Mouse (Mus musculus): ENCODE measurements around the gene Ssh1. TPM values are rescaled to one million over a fixed set of nuclear protein-coding genes. Genes with fewer than 3 reads are reported as not detected.

The Ssh1 gene
- polyA plus RNA-seq, 1 experiment from 2014 or later: 29.9 TPM

- no peaks in the 10 kb centered on the region; the same call in 1 of the 2 replicates for H3K4me1 ChIP-seq (ENCODE audit: insufficient read depth)
- H3K27ac ChIP-seq (ENCODE audit: low read depth): no peak overlapping the region
- DNase-seq (no peak), ATAC-seq (ENCODE audit: insufficient read depth) (no peak)
- no peaks in the 10 kb centered on the region for H3K27me3 ChIP-seq (ENCODE audit: insufficient read depth, low read length)
- peaks cover 7% of the 10 kb centered on the region; the same call in 1 of the 2 replicates for H3K36me3 ChIP-seq (ENCODE audit: insufficient read depth)
- no peak overlapping the region for H3K4me3 ChIP-seq (ENCODE audit: low read depth, low read length)
- no peaks in the 10 kb centered on the region for H3K9me3 ChIP-seq (ENCODE audit: low read depth, low read length)
- no peak; the same call in 1 of the 2 replicates for TF ChIP-seq CTCF (IDR thresholded peaks at IDR 0.05; ENCODE audit: low read depth)
- no peak overlapping the region for H3K4me2 ChIP-seq
- 45% methylated on average over 6 of the region's 6 CpGs for WGBS
- no peak overlapping the region for H3K9ac ChIP-seq
Measured at GRCm38 (mm10) chr5:113933889-113934288, 59.8 kb downstream of the Ssh1 start.

- no peak for DNase-seq
- no peaks in the 10 kb centered on the region for H3K9me3 ChIP-seq (ENCODE audit: low read depth, low read length)
- H3K4me1 ChIP-seq (ENCODE audit: insufficient read depth): no peaks in the 10 kb centered on the region; the same call in 1 of the 2 replicates
- no peak for ATAC-seq (ENCODE audit: insufficient read depth)
- no peak overlapping the region for H3K4me3 ChIP-seq (ENCODE audit: low read depth, low read length)
- WGBS: 71% methylated on average over 4 of the region's 4 CpGs
- no peak overlapping the region for H3K9ac ChIP-seq
- no peak overlapping the region for H3K27ac ChIP-seq (ENCODE audit: low read depth)
- peaks cover 7% of the 10 kb centered on the region; the same call in 1 of the 2 replicates for H3K36me3 ChIP-seq (ENCODE audit: insufficient read depth)
- TF ChIP-seq CTCF (IDR thresholded peaks at IDR 0.05; ENCODE audit: low read depth): peak; percentile 55
- no peaks in the 10 kb centered on the region for H3K27me3 ChIP-seq (ENCODE audit: insufficient read depth, low read length)
- no peak overlapping the region for H3K4me2 ChIP-seq
Measured at GRCm38 (mm10) chr5:113933480-113933879, 60.2 kb downstream of the Ssh1 start.

- Histone ChIP-seq H3K9ac (no peak overlapping the region), H3K27ac (ENCODE audit: low read depth) (no peak overlapping the region), H3K9me3 (ENCODE audit: low read depth, low read length) (peaks cover 3% of the 10 kb centered on the region; the same call in 1 of the 2 replicates), H3K4me3 (ENCODE audit: low read depth, low read length) (no peak overlapping the region), H3K27me3 (ENCODE audit: insufficient read depth, low read length) (no peaks in the 10 kb centered on the region), H3K36me3 (ENCODE audit: insufficient read depth) (no peaks in the 10 kb centered on the region), H3K4me2 (no peak overlapping the region), H3K4me1 (ENCODE audit: insufficient read depth) (no peaks in the 10 kb centered on the region; the same call in 1 of the 2 replicates)
- ATAC-seq (ENCODE audit: insufficient read depth) (no peak), DNase-seq (no peak)
- no peak for TF ChIP-seq CTCF (IDR thresholded peaks at IDR 0.05; ENCODE audit: low read depth)
- WGBS: 76% methylated on average over 3 of the region's 3 CpGs
Measured at GRCm38 (mm10) chr5:113932310-113932709, 61.4 kb downstream of the Ssh1 start.

GRCm38 (mm10) chr5:113930648-113931609, 62.8 kb downstream of the Ssh1 start:
- peak overlapping the region; percentile 35 for H3K4me2 ChIP-seq
- no peaks in the 10 kb centered on the region for H3K27me3 ChIP-seq (ENCODE audit: insufficient read depth, low read length)
- no peaks in the 10 kb centered on the region for H3K36me3 ChIP-seq (ENCODE audit: insufficient read depth)
- H3K4me1 ChIP-seq (ENCODE audit: insufficient read depth): no peaks in the 10 kb centered on the region; the same call in 1 of the 2 replicates
- H3K27ac ChIP-seq (ENCODE audit: low read depth): peak overlapping the region; percentile 37; the same call in 1 of the 2 replicates
- peaks cover 3% of the 10 kb centered on the region; the same call in 1 of the 2 replicates for H3K9me3 ChIP-seq (ENCODE audit: low read depth, low read length)
- peak overlapping the region; percentile 38; the same call in 1 of the 2 replicates for H3K9ac ChIP-seq
- 36% methylated on average over 18 of the region's 18 CpGs for WGBS
- DNase-seq: peak; percentile 78
- peak; percentile 76 for ATAC-seq (ENCODE audit: insufficient read depth)
- no peak overlapping the region for H3K4me3 ChIP-seq (ENCODE audit: low read depth, low read length)
- no peak for TF ChIP-seq CTCF (IDR thresholded peaks at IDR 0.05; ENCODE audit: low read depth)

- ATAC-seq (ENCODE audit: insufficient read depth) (0 out of 2 replicates have a peak, but pooled peaks have one; percentile 10), DNase-seq (peak; percentile 64)
- WGBS: 42% methylated on average over 10 of the region's 10 CpGs
- H3K36me3 ChIP-seq (ENCODE audit: insufficient read depth): no peaks in the 10 kb centered on the region
- H3K27me3 ChIP-seq (ENCODE audit: insufficient read depth, low read length): no peaks in the 10 kb centered on the region
- no peak overlapping the region for H3K9ac ChIP-seq
- H3K9me3 ChIP-seq (ENCODE audit: low read depth, low read length): peaks cover 3% of the 10 kb centered on the region; the same call in 1 of the 2 replicates
- peak overlapping the region; percentile 26; the same call in 1 of the 2 replicates for H3K27ac ChIP-seq (ENCODE audit: low read depth)
- TF ChIP-seq CTCF (IDR thresholded peaks at IDR 0.05; ENCODE audit: low read depth): no peak
- H3K4me1 ChIP-seq (ENCODE audit: insufficient read depth): no peaks in the 10 kb centered on the region; the same call in 1 of the 2 replicates
- H3K4me3 ChIP-seq (ENCODE audit: low read depth, low read length): no peak overlapping the region
- no peak overlapping the region for H3K4me2 ChIP-seq
Measured at GRCm38 (mm10) chr5:113929950-113930647, 63.6 kb downstream of the Ssh1 start.

- H3K27me3 ChIP-seq (ENCODE audit: insufficient read depth, low read length): no peaks in the 10 kb centered on the region
- H3K4me1 ChIP-seq (ENCODE audit: insufficient read depth): no peaks in the 10 kb centered on the region; the same call in 1 of the 2 replicates
- H3K27ac ChIP-seq (ENCODE audit: low read depth): no peak overlapping the region
- ATAC-seq (ENCODE audit: insufficient read depth): no peak
- peaks cover 3% of the 10 kb centered on the region; the same call in 1 of the 2 replicates for H3K9me3 ChIP-seq (ENCODE audit: low read depth, low read length)
- WGBS: 62% methylated on average over 10 of the region's 10 CpGs
- H3K4me2 ChIP-seq: no peak overlapping the region
- DNase-seq: no peak
- no peaks in the 10 kb centered on the region for H3K36me3 ChIP-seq (ENCODE audit: insufficient read depth)
- H3K4me3 ChIP-seq (ENCODE audit: low read depth, low read length): no peak overlapping the region
- H3K9ac ChIP-seq: no peak overlapping the region
- no peak for TF ChIP-seq CTCF (IDR thresholded peaks at IDR 0.05; ENCODE audit: low read depth)
Measured at GRCm38 (mm10) chr5:113929526-113929925, 64.2 kb downstream of the Ssh1 start.

All from lung, embryonic 14.5 days (tissue).